In the genomic region with DNA sequence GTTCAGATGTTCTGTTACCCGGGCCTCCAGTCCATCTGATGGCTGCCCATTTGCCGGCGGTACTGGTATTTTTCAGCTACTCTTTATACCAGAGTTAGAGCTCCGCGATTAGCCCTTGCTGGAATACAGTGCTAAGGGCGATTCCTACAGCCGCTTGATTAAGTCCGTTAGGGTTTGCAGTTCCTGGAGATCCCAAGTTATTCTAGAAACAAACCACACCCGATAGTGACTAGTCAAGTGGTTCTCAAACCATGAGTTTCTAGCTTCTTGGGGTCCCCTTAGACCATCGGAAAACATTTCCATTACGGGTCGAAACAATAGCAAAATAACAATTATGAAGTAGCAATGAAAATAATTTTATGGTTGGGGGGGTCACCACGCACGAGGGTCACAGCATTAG, we compare ENCODE assay signal across 8 mouse cellular contexts. TPM values are rescaled to one million over a fixed set of nuclear protein-coding genes. Genes with fewer than 3 reads are reported as not detected.
DNase-seq lines count a peak whose midpoint lies in the region; ATAC-seq and TF ChIP-seq lines count a peak whose summit lies in the region.

No protein-coding gene starts in this region.

- no peak for TF ChIP-seq POLR2A in kidney, adult 2 months (IDR thresholded peaks at IDR 0.05; ENCODE audit: low read depth, low read length)

- TF ChIP-seq EP300 in heart, postnatal 0 days (IDR thresholded peaks at IDR 0.05; ENCODE audit: low read depth) = no peak

- H3K4me1 ChIP-seq in kidney, adult 2 months (ENCODE audit: control insufficient read depth, insufficient read depth, low read length) = peaks cover 6% of the 10 kb centered on the region; the same call in 1 of the 2 replicates
- H3K4me1 ChIP-seq in heart, postnatal 0 days (ENCODE audit: control insufficient read depth, insufficient read depth) = peaks cover 12% of the 10 kb centered on the region
- H3K4me1 ChIP-seq in midbrain, embryonic 10.5 days = peaks cover 16% of the 10 kb centered on the region

- H3K9me3 ChIP-seq in heart, postnatal 0 days (replicated peaks; ENCODE audit: control insufficient read depth, low read length) = no peaks in the 10 kb centered on the region
- no peaks in the 10 kb centered on the region; the same call in 1 of the 2 replicates for H3K9me3 ChIP-seq in midbrain, embryonic 10.5 days (replicated peaks)

- peak overlapping the region; percentile 89 for H3K27ac ChIP-seq in kidney, adult 2 months (ENCODE audit: insufficient read depth, low read depth, low read length)
- peak overlapping the region; percentile 95 for H3K27ac ChIP-seq in heart, postnatal 0 days (ENCODE audit: low read depth)
- H3K27ac ChIP-seq in midbrain, embryonic 10.5 days (replicated peaks) = peak overlapping the region; percentile 87; the same call in 1 of the 2 replicates

- WGBS in kidney, adult 2 months = 81% methylated on average over 14 of the region's 14 CpGs
- WGBS in heart, postnatal 0 days = 72% methylated on average over 14 of the region's 14 CpGs
- WGBS in midbrain, embryonic 10.5 days = 75% methylated on average over 14 of the region's 14 CpGs

- H3K36me3 ChIP-seq in kidney, adult 2 months (ENCODE audit: control insufficient read depth, insufficient read depth, low read length) = no peaks in the 10 kb centered on the region
- no peaks in the 10 kb centered on the region for H3K36me3 ChIP-seq in heart, postnatal 0 days (replicated peaks; ENCODE audit: control insufficient read depth, insufficient read depth, low read length)
- H3K36me3 ChIP-seq in midbrain, embryonic 10.5 days = no peaks in the 10 kb centered on the region

- TF ChIP-seq CTCF in kidney, adult 2 months (conservative IDR thresholded peaks at IDR 0.05; ENCODE audit: insufficient read depth, insufficient read length, low read depth, low read length) = no peak
- TF ChIP-seq CTCF in heart, postnatal 0 days (IDR thresholded peaks at IDR 0.05; ENCODE audit: low read depth) = no peak

- H3K4me2 ChIP-seq in heart, postnatal 0 days (ENCODE audit: low read depth, low read length) = peak overlapping the region; percentile 64

- no peak for DNase-seq in kidney, adult 2 months
- DNase-seq in kidney, adult 11 months = no peak
- peak; percentile 10 for DNase-seq in adipocyte (ENCODE audit: low spot score)
- peak; percentile 9 for DNase-seq in heart, postnatal 0 days (ENCODE audit: low spot score)
- DNase-seq in midbrain, embryonic 10.5 days (ENCODE audit: low spot score) = no peak
- no peak for DNase-seq in urinary bladder, postnatal 36 days (ENCODE audit: low spot score in 2 of 2)
- no peak for DNase-seq in adrenal gland, postnatal 14 days
- no peak for DNase-seq in embryo, embryonic 10 days (ENCODE audit: low spot score)

- H3K9ac ChIP-seq in heart, postnatal 0 days (replicated peaks; ENCODE audit: low read depth, low read length) = peak overlapping the region; percentile 85

- H3K4me3 ChIP-seq in kidney, adult 2 months (ENCODE audit: insufficient read depth, low read depth, low read length) = peak overlapping the region; percentile 65
- H3K4me3 ChIP-seq in heart, postnatal 0 days (ENCODE audit: low read depth, low read length) = peak overlapping the region; percentile 73
- peak overlapping the region; percentile 60; the same call in 1 of the 2 replicates for H3K4me3 ChIP-seq in midbrain, embryonic 10.5 days

- H3K27me3 ChIP-seq in kidney, adult 2 months (replicated peaks; ENCODE audit: control insufficient read depth, insufficient read depth, low read length) = no peaks in the 10 kb centered on the region
- no peaks in the 10 kb centered on the region for H3K27me3 ChIP-seq in heart, postnatal 0 days (ENCODE audit: control insufficient read depth, insufficient read depth, low read length)
- no peaks in the 10 kb centered on the region for H3K27me3 ChIP-seq in midbrain, embryonic 10.5 days (ENCODE audit: low read depth, poor library complexity, severe bottlenecking)

- ATAC-seq in heart, postnatal 0 days (ENCODE audit: insufficient read depth, low read depth) = no peak

RNA-seq across cellular contexts. Expression of a gene that starts 0.6 kb away (rescaled TPM):
- 31.0 and 50.5 TPM in 2 replicates for polyA plus RNA-seq in kidney, adult 2 months (2012; rRNA removed)
- 104 and 105 TPM in 2 replicates for total RNA-seq in heart, postnatal 0 days (2014; rRNA removed; ENCODE audit: low replicate concordance)
- polyA plus RNA-seq in heart, postnatal 0 days (2015; fragmentation: Nextera tagmentation; extraction: Ambion mirVana) = 141 and 154 TPM in 2 replicates
- polyA plus RNA-seq in midbrain, embryonic 10.5 days (2016; fragmentation: Nextera tagmentation; extraction: Ambion mirVana) = 19.9 and 21.6 TPM in 2 replicates
- total RNA-seq in adrenal gland, postnatal 14 days (2021) = 132 and 143 TPM in 2 replicates

RNA-seq across cellular contexts. Expression of a gene that starts 32.3 kb away (rescaled TPM):
- polyA plus RNA-seq in kidney, adult 2 months (2012; rRNA removed) = 18.8 and 23.8 TPM in 2 replicates
- total RNA-seq in heart, postnatal 0 days (2014; rRNA removed; ENCODE audit: low replicate concordance) = 36.9 and 37.7 TPM in 2 replicates
- polyA plus RNA-seq in heart, postnatal 0 days (2015; fragmentation: Nextera tagmentation; extraction: Ambion mirVana) = 36.3 and 38.5 TPM in 2 replicates
- 119 and 130 TPM in 2 replicates for polyA plus RNA-seq in midbrain, embryonic 10.5 days (2016; fragmentation: Nextera tagmentation; extraction: Ambion mirVana)
- 42.2 and 52.6 TPM in 2 replicates for total RNA-seq in adrenal gland, postnatal 14 days (2021)

Comparison
In these comparisons a context has a peak if more than half of its experiments do, and no peak if none do; other contexts are left out.
1. DNase-seq: peak in adipocyte (single experiment) and heart, postnatal 0 days (single experiment); none in kidney, adult 2 months (single experiment), kidney, adult 11 months (single experiment), midbrain, embryonic 10.5 days (single experiment), urinary bladder, postnatal 36 days (0 of 2), adrenal gland, postnatal 14 days (single experiment) and embryo, embryonic 10 days (single experiment).
2. Peak in every context shown above with its lines, with median percentiles within 50 percentile points of each other: H3K27ac ChIP-seq and H3K4me3 ChIP-seq.